Mouse (Mus musculus): ENCODE measurements around the gene Gm1113. TPM values are rescaled to one million over a fixed set of nuclear protein-coding genes. Genes with fewer than 3 reads are reported as not detected.

Gm1113 gene
- total RNA-seq, 2 experiments from 2014 or later, result not detected

DNA sequence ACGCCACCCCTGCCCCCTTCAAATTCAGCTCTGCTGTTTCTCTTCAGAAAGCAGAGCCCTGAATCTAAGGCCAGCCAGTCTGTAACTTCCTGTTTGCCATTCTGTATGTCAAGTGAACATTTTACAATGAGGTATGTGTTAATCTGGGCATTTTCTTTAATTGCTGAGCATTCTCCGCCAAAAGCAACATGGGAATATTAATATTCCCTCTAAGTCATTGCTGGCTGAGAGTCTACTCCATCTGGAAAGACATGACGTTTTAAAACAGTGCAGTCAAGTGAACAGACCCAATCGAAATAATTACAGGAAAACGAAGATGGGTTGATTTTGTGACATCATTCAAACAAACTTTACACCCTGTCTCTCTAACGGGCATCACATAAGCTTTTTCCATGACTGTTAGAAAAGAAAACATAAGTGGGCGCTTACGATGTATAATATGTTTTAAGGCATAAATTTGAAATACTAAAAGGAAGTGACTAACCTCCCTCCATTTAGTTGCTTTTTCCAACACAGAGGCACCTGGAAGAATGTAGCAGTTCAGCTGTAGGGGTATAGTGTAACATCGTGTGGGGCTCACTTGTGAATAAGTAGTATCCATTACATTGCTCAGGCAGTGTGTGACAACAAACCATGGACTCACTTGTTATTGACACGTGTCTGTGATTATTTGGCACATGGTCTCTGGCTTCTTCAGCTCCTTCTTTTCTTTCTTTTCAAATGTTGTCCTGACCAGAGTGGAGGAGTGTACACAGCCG, 26.8 kb downstream of the Gm1113 start:
- intact Hi-C loops (cut with DNase I), result no loop called here
- DNase-seq (ENCODE audit: extremely low spot score in 1 of 2, low spot score in 2 of 2), result no peak

DNA sequence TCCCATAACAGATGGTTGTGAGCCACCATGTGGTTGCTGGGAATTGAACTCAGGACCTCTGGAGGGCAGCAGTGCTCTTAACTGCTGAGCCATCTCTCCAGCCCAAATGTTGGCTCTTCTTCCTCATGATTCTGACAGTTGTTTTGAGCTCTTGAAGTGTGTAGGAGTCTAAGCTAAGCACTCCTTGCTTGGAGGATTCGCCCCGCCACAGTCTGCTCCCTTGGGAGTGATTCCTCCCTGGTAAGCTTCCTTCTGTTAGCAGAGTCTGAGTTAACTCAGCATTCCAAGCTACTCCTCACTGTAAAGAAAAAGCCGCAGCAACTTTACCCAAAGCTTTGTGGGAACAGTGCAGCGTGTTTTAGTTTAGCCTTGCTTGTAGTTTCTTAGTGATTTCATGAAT, 29.6 kb downstream of the Gm1113 start:
- no peak for DNase-seq (ENCODE audit: extremely low spot score in 1 of 2, low spot score in 2 of 2)
- intact Hi-C loops (cut with DNase I), result no loop called here

DNA sequence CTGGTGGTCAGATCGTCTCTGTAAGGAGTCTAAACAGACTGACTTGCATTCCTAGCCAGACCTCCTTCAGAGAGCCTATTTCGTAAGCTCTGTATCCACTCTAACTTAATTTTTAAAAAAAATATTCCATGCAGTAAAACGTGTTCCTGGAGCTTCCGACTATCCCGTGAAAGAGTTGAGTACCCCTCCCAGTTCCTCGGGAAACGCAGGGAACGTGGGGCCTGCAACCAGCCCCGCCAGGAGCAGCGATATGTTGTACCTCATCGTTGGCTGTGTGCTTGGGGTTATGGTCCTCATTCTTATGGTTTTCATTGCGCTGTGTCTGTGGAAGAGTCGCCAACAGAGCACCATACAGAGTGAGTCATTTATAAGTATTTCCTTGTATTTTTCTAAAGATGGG, 31.5 kb downstream of the Gm1113 start:
- intact Hi-C loops (cut with DNase I), result no loop called here
- DNase-seq (ENCODE audit: extremely low spot score in 1 of 2, low spot score in 2 of 2), result no peak

DNA sequence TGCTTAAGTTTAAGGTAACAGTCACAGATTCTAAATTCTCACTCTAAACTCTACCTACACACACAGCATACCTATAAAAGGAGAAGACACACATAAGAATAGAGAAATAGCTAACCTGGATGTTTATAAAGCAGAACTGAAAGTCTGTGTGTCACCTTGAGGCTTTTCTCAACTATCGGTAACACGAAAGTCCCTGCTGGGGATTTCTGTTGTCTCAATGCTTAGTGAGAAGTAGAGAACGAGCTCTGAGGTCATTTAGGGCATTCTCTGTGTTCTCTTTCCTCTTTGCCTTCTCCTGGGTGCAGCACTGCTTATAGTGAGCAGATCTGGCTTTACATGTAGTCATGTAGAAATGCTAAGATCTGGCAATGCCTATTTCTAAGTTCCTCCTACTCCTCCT, 34.1 kb downstream of the Gm1113 start:
- no peak for DNase-seq (ENCODE audit: extremely low spot score in 1 of 2, low spot score in 2 of 2)
- intact Hi-C loops (cut with DNase I), result no loop called here

DNA sequence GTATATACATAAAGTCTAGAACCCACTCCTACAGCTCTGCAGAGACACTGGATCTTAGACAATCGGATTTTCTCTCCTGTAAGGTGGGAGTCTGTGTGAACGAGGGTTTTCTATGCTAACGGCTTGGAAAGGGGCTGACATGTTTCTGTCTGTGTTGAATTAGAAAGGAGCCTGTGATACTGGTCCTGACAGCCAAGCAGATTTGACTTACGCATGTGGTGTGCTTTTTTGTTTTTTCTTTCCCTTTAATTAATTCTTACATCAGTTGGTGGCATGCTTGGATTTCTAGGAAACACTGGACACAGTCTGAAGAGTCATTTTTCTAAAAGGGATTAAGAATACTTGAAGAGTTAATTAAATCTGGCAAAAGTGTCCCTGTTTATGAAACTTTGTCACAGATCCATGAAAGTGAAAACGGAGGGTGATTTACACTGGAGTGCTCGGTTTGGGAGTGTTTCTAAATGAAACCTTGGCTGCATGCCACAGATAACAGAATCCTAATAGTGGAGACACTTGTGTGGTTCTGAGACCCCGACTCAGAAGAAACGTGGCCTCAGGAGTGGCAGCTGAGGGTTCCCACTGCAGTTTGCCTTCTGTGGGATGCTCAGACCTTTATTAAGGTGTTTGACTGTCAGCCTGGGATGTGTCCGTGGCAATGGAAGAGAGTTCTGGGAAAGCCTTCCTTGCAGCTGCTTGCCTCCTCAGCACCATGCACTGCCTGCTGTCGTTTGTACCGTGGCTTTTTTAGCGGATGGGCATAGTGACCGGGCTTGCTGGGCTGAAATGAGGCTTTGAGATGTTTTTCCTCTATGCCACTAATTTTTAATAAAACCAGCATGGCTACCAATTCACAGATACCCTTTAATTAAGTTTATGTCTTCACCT, 35.8 kb downstream of the Gm1113 start:
- intact Hi-C loops (cut with DNase I), result no loop called here
- DNase-seq (ENCODE audit: extremely low spot score in 1 of 2, low spot score in 2 of 2), result no peak

DNA sequence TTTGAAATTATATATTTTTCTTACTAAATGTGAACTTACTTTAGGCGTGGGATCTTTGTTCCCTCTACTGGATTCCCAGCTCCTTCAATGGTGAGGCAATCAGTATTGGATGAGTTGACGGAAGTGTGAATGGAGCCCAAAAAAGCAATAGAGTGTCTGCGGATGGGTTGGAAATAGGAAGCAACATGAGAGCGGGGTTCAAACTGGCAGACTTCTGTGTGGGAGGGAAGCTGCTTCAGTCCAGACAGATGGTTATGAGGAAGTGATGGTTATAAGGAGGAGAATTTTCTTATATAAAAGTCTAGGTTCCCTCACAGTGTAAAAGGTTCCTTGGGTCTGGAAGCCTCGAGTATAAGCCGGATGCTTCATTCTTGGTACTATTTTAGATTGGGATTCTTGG, 38.6 kb downstream of the Gm1113 start:
- intact Hi-C loops (cut with DNase I), result no loop called here
- DNase-seq (ENCODE audit: extremely low spot score in 1 of 2, low spot score in 2 of 2), result no peak

DNA sequence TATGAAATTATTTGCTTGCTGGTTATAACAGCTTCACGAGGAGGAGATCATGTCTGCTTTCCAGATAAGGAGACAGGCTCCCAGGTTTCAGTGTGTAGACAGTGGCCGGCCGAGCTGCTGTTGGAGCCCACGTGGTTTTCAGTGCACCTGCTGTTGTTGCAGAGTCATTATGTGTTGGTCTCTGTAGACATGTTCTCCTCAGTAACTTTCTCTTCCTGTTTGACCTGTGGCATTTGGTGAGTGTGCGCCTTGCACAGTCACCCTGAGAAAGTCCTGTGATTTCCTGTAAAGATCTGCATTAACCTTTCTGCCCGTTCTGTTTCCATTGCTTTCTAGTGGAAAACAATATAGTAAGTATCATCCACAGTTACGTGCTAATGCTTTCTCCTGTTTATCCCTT, 42.7 kb downstream of the Gm1113 start:
- no peak for DNase-seq (ENCODE audit: extremely low spot score in 1 of 2, low spot score in 2 of 2)
- intact Hi-C loops (cut with DNase I), result no loop called here

DNA sequence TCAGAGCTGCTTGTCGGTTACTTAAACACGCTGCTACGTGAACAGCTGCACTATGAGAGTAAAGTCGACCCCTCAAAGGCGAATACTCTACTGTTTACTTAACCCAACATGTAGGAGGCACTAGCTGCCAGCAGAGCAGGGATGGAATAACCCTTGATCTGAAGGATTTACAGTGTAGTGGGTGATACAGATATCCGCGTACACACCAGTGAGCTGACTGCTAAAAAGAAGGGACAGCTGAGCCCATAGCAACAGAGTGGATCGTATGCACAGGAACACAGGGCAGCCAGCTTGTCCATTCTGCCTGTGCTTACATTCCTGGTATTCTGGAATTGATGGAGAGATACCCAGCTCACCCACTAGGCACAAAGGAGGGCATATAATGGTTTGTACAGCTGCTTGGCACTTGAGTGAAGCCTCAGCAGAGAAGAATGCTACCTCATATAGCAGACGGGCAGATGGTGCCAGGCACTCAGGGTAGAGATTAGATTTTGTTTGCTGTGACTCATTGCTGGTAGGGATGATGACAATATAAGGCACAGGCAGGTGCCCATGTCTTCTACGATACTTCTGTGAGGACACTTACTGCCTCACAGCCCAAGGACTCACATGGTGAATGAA, 43.9 kb downstream of the Gm1113 start:
- DNase-seq (ENCODE audit: extremely low spot score in 1 of 2, low spot score in 2 of 2), result no peak
- intact Hi-C loops (cut with DNase I), result no loop called here

DNA sequence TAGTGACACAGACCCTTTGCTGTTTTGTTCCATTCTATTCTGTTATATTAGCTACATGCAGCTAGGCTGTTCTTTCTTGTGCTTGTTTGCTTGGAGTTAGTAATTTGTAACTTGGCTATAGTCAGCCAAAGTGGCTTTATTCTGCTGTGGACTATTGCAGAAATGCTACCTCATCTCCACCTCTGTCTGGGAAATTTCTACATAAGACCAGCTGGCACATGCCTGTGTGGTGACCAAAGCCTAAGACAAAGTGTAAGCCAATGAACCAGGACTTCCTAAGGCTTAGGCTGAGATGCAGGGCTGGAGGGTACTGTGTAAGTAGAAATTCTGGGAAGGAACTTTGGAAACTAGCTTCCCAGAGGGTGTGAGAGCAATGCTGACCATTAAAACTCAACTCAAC, 49.2 kb downstream of the Gm1113 start:
- DNase-seq (ENCODE audit: extremely low spot score in 1 of 2, low spot score in 2 of 2), result no peak
- intact Hi-C loops (cut with DNase I), result no loop called here

DNA sequence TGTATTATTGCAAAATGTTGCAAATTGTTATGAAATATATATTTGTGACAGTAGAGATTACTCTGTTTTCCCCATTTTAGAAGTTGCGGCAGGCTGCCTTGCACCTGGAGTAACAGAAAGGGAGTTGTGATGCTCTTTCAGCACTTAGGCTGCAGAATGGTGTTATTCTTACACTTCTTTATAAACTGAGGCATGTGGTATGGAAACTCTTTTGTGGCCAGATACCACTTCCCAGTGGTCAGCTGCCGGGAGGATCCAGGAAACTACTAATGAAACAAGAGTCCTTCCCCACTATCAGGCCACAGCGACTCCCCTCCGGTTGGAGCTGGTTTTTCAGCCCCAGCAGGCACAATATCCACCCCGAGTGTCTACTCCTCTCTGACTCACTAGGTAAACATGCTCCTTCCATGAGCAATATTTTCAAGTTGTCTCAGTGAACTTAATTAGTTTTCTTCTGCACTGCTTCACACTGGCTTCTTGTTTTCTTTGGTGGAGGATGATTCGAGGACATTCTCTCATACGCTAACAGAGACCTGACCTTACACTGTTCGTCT, 50.7 kb downstream of the Gm1113 start:
- intact Hi-C loops (cut with DNase I), result no loop called here
- DNase-seq (ENCODE audit: extremely low spot score in 1 of 2, low spot score in 2 of 2), result no peak

DNA sequence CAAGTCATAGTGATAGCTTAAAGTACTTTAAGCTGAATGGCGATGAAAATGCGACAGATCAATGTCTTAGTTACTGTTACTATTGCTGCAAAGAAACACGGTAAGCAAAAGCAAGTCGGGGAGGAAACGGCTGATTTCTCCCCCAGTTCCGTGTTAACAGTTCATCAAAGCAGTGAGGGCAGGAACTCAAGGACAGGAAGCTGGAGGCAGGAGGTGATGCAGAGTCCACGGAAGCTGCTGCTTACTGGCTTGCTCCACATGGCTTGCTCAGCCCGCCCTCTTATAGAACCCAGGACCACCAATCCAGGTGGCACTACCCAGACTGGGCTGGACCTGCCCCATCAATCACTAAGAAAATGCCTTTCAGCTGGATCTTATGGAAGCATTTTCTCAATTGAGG, 58.5 kb downstream of the Gm1113 start:
- intact Hi-C loops (cut with DNase I), result no loop called here
- DNase-seq (ENCODE audit: extremely low spot score in 1 of 2, low spot score in 2 of 2), result no peak

Other genes starting within 250 kb of the Gm1113 start
- 10 to 100 TPM in 1 of 2 experiments, 1 to 10 TPM in 1; 7.8 to 10.5 TPM for gene Cdon, start 97.1 kb downstream of the Gm1113 start, total RNA-seq (2021)
- gene Ddx25, start 40.3 kb upstream of the Gm1113 start, total RNA-seq (2021), result 10 to 100 TPM; 16.4 to 16.6 TPM
- gene Pus3, start 40.3 kb upstream of the Gm1113 start, total RNA-seq (2021), result 10 to 100 TPM; 11.4 to 12.9 TPM
- gene Pate2, start 52.0 kb upstream of the Gm1113 start, total RNA-seq (2021), result under 1 TPM; 0.79 to 0.81 TPM
- gene Hyls1, start 52.1 kb upstream of the Gm1113 start, total RNA-seq (2021), result 1 to 10 TPM; 8.5 to 8.6 TPM
- not detected for gene Pate4, start 93.7 kb upstream of the Gm1113 start, total RNA-seq (2021)
- not detected for gene Pate3, start 129.9 kb upstream of the Gm1113 start, total RNA-seq (2021)
- gene Pate1, start 169.1 kb upstream of the Gm1113 start, total RNA-seq (2021), result not detected
- not detected for gene Gm17677, start 222.8 kb upstream of the Gm1113 start, total RNA-seq (2021)